Mouse (Mus musculus) hindbrain, embryonic 15.5 days (tissue): ENCODE data around the gene Spp2. TPM values are rescaled to one million over a fixed set of nuclear protein-coding genes. Genes with fewer than 3 reads are reported as not detected.

Experiments
- ATAC-seq: fragments of 200-750 bp; cut with Nextera tagmentation; 2 replicates; pipeline ENCODE4 v1.8.0; 2017; ENCODE audit warnings: low read depth, moderate number of reproducible peaks, moderate TSS enrichment; ENCODE audit not compliant: low FRiP score
- H3K27ac ChIP-seq: fragments of 300-500 bp; sonication (generic); replicated peaks from 2 replicates; pipeline ENCODE4 v1.5.1; 2015; ENCODE audit warnings: mild to moderate bottlenecking, inconsistent platforms
- H3K27me3 ChIP-seq: fragments of 300-500 bp; sonication (generic); 2 replicates; pipeline ENCODE4 v1.6.1; 2015; ENCODE audit warnings: control low read depth, inconsistent platforms
- H3K36me3 ChIP-seq: fragments of 300-500 bp; sonication (generic); 2 replicates; pipeline ENCODE4 v1.6.1; 2015; ENCODE audit warnings: control low read depth, inconsistent platforms
- H3K4me1 ChIP-seq: fragments of 300-500 bp; sonication (generic); replicated peaks from 2 replicates; pipeline ENCODE4 v1.6.1; 2015; ENCODE audit warnings: control low read depth, inconsistent platforms
- H3K4me2 ChIP-seq: fragments of 300-500 bp; sonication (generic); 2 replicates; pipeline ENCODE4 v1.6.1; 2015; ENCODE audit warnings: moderate library complexity, mild to moderate bottlenecking, inconsistent platforms
- H3K4me3 ChIP-seq: fragments of 300-500 bp; sonication (generic); 2 replicates; pipeline ENCODE4 v1.5.1; 2015; ENCODE audit warnings: mild to moderate bottlenecking, inconsistent platforms
- H3K9ac ChIP-seq: fragments of 300-500 bp; sonication (generic); 2 replicates; pipeline ENCODE4 v1.6.1; 2015; ENCODE audit warnings: inconsistent platforms
- H3K9me3 ChIP-seq: fragments of 300-500 bp; sonication (generic); 2 replicates; pipeline ENCODE4 v1.6.1; 2016; ENCODE audit warnings: control low read depth, inconsistent platforms
- WGBS: fragments of 180-500 bp; shearing (Covaris S2); methylation state at CpG from one replicate; pipeline ENCODE4 v1.1.7; 2015; 5-methylcytosine and 5-hydroxymethylcytosine counted together
- polyA plus RNA-seq: library from polyadenylated mRNA; unstranded; fragments of >200 nt; fragmentation: Nextera tagmentation; extraction: Ambion mirVana; gene quantifications from 2 replicates; pipeline ENCODE4 v1.2.1, GENCODE M21; 2015

The Spp2 gene
- polyA plus RNA-seq: 0.17 and 0.44 TPM in 2 replicates

DNA sequence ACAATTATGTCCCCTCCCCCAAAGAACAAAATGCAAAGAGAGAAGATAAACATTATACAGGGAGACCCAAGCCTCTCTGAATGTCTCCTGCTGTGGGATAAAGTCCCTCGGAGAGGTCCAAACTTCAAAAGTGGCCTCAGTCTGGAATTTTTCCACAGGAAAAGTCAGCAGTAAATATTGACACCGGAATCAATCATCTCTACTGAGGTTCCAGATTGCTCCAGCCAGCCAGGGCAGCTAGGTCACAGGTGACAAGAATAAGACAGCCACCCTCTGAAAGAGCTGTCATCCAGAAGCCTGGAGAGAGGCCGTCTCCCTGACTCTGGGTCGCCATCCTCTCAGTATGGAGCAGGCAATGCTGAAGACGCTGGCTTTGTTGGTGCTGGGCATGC lies at the start of gene Spp2:
TSS of gene Spp2 (plus strand) at position 155 of the 392 bp plus-strand sequence.
- no peak within 1 kb of the TSS for H3K9ac ChIP-seq
- H3K4me1 ChIP-seq: peaks cover 11% of the 10 kb centered on the region; the same call in 1 of the 2 replicates
- no peaks in the 10 kb centered on the region for H3K9me3 ChIP-seq
- H3K27me3 ChIP-seq: no peaks in the 10 kb centered on the region
- no peak for ATAC-seq
- 77% methylated on average over 5 of the region's 5 CpGs for WGBS
- H3K4me3 ChIP-seq: no peak within 1 kb of the TSS
- H3K36me3 ChIP-seq: no peaks in the 10 kb centered on the region
- no peak within 1 kb of the TSS for H3K4me2 ChIP-seq
- H3K27ac ChIP-seq: no peak within 1 kb of the TSS; the same call in 1 of the 2 replicates

DNA sequence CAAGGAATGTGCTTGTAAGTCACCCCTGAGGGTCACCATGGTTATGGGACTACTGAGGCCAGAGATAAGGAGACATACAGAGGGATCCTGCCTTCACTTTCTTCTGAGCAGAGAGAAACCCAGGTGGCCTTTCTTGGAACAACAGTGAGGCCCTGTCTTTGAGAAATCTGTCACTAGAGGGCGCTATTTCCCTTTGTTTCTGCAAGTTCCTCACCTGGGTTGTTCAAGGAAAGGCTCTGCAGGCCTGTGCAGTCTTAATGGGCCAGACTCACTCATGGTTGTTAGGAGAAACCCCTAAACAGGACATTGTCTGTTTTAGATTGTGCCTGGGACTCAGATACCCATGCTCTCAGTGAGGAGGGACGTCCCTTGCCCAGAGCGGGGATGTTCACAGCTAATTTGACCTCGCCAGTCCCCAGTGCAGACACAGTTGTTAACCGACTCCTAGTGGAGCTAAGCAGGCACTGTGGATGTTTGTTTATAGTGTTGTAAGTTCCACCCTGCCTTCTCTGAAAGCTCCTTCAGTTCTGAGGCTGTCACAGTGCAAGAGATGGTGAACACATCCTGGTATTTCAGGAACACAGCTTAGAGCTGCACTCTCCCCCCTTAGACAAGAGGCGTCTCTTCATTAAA lies 49.2 kb upstream of the Spp2 start:
- Histone ChIP-seq H3K27ac (0 out of 2 replicates have a peak overlapping the region, but pooled peaks have one; percentile 2), H3K4me3 (no peak overlapping the region), H3K4me2 (no peak overlapping the region), H3K9ac (no peak overlapping the region), H3K27me3 (no peaks in the 10 kb centered on the region), H3K4me1 (no peaks in the 10 kb centered on the region), H3K36me3 (no peaks in the 10 kb centered on the region), H3K9me3 (no peaks in the 10 kb centered on the region)
- 60% methylated on average over 6 of the region's 6 CpGs for WGBS
- ATAC-seq: peak; percentile 83

DNA sequence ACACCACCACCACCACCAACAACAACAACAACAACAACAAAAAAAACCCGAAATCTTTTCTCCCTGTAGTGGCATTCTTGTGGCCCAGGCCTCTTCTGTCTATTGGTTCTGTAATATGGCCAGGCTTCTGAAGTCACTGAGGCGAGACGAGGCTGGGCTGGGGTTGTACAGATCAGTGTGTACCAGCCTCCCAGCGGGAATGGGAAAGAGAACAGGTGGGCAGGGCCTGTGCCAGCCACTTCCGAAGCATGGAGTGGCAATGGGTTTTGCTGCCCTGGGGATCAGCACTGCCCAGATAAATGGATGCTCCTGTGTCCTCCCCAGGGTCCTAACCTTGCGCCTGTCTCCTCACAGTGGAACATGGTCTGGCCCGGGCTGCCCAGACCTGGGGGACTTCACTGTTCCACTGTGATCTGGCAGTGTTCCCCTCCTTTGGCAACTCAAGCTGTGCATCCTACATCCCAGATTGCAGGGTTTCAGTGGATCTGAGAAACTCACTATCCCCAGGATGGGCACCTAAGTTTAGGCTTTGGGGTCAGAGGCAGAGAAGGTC lies 48.6 kb upstream of the Spp2 start:
- no peaks in the 10 kb centered on the region for H3K4me1 ChIP-seq
- no peaks in the 10 kb centered on the region for H3K9me3 ChIP-seq
- 0 out of 2 replicates have a peak, but pooled peaks have one; percentile 47 for ATAC-seq
- H3K27ac ChIP-seq: no peak overlapping the region
- no peak overlapping the region for H3K4me3 ChIP-seq
- no peaks in the 10 kb centered on the region for H3K27me3 ChIP-seq
- 69% methylated on average over 7 of the region's 7 CpGs for WGBS
- H3K36me3 ChIP-seq: no peaks in the 10 kb centered on the region
- no peak overlapping the region for H3K9ac ChIP-seq
- no peak overlapping the region for H3K4me2 ChIP-seq

DNA sequence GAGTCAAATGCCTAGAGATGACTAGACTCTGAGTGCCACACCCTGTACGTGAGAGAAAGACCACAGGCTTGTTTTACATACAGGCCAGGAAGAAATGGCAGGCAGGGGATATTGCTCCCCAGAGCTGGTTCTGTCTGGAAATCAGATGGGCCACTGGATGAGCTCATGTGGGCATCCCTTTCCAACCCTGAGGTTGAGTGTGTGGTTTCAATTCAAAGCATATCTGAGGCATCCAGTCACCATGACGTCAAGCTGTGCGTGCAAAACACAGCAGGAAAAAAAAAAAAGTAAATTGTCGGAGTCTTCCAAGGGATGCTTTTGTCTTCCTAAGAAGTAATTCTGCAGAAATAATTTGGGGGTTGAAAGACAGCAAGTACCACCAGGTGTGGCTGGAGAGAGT lies 45.7 kb upstream of the Spp2 start:
- no peak for ATAC-seq
- Histone ChIP-seq H3K9me3 (no peaks in the 10 kb centered on the region), H3K36me3 (no peaks in the 10 kb centered on the region), H3K4me3 (no peak overlapping the region), H3K4me2 (no peak overlapping the region), H3K27ac (no peak overlapping the region), H3K4me1 (no peaks in the 10 kb centered on the region), H3K27me3 (no peaks in the 10 kb centered on the region), H3K9ac (no peak overlapping the region)
- WGBS: 46% methylated on average over 4 of the region's 4 CpGs

DNA sequence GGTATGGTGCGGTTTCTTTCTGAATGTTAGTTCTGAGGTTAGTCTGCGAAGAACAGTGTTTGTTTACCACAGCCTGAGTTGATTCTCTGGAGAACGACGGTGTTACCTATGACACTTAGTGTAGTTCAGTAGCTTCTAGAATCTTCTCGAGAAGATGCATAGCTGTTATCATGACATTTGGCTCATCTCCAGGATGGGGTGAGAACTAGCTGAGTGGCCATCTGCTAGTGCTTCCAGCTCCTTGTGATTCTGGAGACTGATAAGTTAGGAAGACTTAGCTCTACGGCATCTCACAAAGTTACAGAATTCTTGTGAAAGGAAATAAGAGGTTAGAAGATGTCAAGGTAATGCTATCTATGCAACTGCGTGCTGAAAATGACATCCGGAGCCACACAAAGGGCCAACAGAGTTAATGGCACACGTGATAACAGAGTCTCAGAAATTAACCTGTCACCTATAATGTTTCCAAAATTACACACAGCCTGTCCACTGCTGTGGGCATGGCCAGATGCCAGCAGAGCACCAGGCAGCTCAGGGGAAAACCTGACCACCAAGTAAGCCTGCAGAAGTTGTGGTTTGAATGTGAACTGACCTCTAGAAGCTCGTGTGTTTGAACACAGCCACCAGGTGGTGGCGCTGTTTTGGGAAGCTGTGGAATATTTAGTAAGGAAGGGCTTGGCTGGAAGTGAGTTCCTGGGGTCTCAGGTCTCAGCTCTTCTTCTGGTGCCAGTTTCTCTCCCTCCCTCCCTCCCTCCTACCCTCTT lies 39.7 kb upstream of the Spp2 start:
- H3K27me3 ChIP-seq: no peaks in the 10 kb centered on the region
- 77% methylated on average over 11 of the region's 11 CpGs for WGBS
- H3K4me1 ChIP-seq: no peaks in the 10 kb centered on the region
- H3K27ac ChIP-seq: no peak overlapping the region
- no peak overlapping the region for H3K9ac ChIP-seq
- no peak overlapping the region for H3K4me2 ChIP-seq
- H3K4me3 ChIP-seq: no peak overlapping the region
- no peaks in the 10 kb centered on the region for H3K9me3 ChIP-seq
- no peaks in the 10 kb centered on the region for H3K36me3 ChIP-seq
- no peak for ATAC-seq

DNA sequence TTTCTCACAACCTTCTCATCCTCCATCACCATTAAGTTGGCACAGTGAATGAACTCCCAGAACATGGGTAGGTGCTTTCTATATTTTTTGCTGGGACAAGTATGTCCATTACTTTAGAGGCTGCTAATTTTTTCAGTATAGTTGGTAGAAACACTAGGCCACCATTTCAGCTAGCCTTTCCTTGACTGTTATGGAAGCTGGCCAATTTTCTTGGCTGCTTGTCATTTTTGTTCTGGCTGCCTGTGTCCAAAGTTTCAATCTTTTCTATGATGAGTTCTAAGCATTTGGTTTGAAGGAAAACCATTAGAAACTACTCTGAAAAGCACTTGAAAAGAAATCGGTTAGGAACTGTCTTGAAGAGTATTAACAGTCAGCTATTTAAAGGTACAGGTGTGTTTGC lies 28.3 kb upstream of the Spp2 start:
- no peaks in the 10 kb centered on the region for H3K36me3 ChIP-seq
- no peak overlapping the region for H3K27ac ChIP-seq
- H3K4me3 ChIP-seq: no peak overlapping the region
- no peaks in the 10 kb centered on the region for H3K27me3 ChIP-seq
- ATAC-seq: no peak
- no peaks in the 10 kb centered on the region for H3K4me1 ChIP-seq
- no peak overlapping the region for H3K9ac ChIP-seq
- 94% methylated on average over 1 of the region's 1 CpGs for WGBS
- H3K4me2 ChIP-seq: no peak overlapping the region
- no peaks in the 10 kb centered on the region for H3K9me3 ChIP-seq

DNA sequence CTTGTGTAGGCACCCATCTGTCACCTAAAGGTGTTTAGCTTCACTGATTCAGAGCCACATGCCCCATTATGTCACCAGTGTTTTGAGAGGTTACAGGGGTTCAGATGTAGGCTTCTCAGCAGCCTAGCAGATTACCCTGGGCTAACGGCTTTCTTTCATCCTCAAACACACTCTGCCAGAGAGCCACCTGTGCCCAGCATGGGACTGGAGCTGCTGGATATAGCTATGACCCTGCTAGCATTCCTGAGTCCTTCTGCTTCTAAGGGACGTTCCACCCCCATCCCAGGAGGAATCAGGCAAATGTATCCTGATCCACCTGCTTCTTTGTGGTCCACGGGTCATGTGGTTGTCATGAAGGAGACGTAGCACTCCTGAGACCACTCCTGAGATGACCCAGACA lies 15.1 kb upstream of the Spp2 start:
- no peak overlapping the region for H3K4me2 ChIP-seq
- no peak for ATAC-seq
- WGBS: 77% methylated on average over 4 of the region's 4 CpGs

DNA sequence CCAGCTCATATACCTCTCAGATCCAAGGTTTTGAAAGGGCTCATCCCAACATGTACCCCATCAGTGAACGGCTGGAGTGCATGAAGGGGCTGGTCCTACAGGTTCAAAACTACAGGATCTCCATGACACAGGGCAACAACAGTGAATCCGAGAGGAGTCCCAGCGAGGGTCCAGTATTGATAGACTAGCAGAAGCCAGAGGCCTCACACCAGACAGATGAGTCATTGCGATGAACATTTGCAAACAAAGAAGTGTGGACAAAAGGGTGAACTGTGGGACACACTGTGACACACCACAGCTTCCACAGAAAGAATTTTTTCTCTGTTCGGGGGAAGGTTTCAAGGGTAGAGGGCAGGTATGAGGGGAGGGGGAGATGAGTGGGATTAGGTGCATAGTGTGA lies 13.4 kb upstream of the Spp2 start:
- Histone ChIP-seq H3K27me3 (no peaks in the 10 kb centered on the region), H3K4me1 (no peaks in the 10 kb centered on the region), H3K27ac (no peak overlapping the region), H3K9ac (no peak overlapping the region), H3K36me3 (no peaks in the 10 kb centered on the region), H3K9me3 (no peaks in the 10 kb centered on the region), H3K4me3 (no peak overlapping the region), H3K4me2 (no peak overlapping the region)
- 85% methylated on average over 5 of the region's 5 CpGs for WGBS
- ATAC-seq: no peak

More for the DNA sequence above, 15.1 kb upstream of the Spp2 start:
- Histone ChIP-seq H3K9ac (no peak overlapping the region), H3K4me3 (no peak overlapping the region), H3K27me3 (no peaks in the 10 kb centered on the region), H3K27ac (no peak overlapping the region), H3K36me3 (no peaks in the 10 kb centered on the region), H3K9me3 (no peaks in the 10 kb centered on the region), H3K4me1 (no peaks in the 10 kb centered on the region)

- H3K4me2 ChIP-seq: no peak overlapping the region
- H3K36me3 ChIP-seq: no peaks in the 10 kb centered on the region
- no peak overlapping the region for H3K27ac ChIP-seq
- ATAC-seq: no peak
- H3K4me1 ChIP-seq: peaks cover 10% of the 10 kb centered on the region; the same call in 1 of the 2 replicates
- no peaks in the 10 kb centered on the region for H3K27me3 ChIP-seq
- H3K9ac ChIP-seq: no peak overlapping the region
- no peaks in the 10 kb centered on the region for H3K9me3 ChIP-seq
- 88% methylated on average over 3 of the region's 3 CpGs for WGBS
- no peak overlapping the region for H3K4me3 ChIP-seq
Observed at GRCm38 (mm10) chr1:88403378-88403777, 3.4 kb upstream of the Spp2 start.

DNA sequence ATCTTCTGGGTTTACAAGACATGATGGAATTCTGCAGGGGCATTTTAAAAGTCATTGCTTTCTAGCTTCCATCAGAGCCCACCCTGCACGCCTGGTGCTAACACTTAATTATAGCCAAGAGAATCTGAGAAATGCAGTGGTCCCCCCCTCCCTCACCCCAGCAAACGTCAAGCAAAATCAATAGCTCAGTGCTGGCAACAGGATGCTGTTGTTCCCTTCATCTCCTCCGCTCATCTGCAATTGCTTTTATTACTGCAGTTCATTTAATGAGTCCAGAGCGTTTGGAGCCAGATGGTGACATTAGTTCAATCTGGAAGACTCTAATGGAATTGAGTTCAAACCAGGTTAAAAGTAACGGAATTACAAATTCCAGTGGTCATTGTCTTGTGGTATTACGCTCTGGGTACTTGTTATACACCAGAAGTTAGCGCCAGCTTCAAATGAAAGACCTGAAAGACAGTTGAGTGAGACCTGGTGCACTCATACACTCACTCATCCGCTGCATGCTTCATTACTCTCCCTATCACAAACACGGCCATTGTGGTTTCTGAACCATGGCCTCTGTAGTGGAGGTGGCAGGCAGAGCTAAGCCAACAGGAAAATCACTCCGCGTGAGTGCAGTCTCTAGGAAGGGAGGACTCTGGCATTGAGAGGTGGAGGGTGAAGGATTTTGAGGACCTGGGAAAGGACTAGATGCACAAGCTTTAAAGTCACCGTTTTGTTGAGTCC lies 519 bp upstream of the Spp2 start:
- Histone ChIP-seq H3K4me3 (no peak overlapping the region), H3K4me1 (peaks cover 10% of the 10 kb centered on the region; the same call in 1 of the 2 replicates), H3K9ac (no peak overlapping the region), H3K9me3 (no peaks in the 10 kb centered on the region), H3K27ac (no peak overlapping the region; the same call in 1 of the 2 replicates), H3K36me3 (no peaks in the 10 kb centered on the region), H3K27me3 (no peaks in the 10 kb centered on the region), H3K4me2 (no peak overlapping the region)
- WGBS: 45% methylated on average over 12 of the region's 12 CpGs
- ATAC-seq: peak; percentile 51; the same call in 1 of the 2 replicates

- Histone ChIP-seq H3K36me3 (no peaks in the 10 kb centered on the region), H3K4me1 (peaks cover 15% of the 10 kb centered on the region; the same call in 1 of the 2 replicates), H3K4me2 (no peak overlapping the region), H3K9me3 (no peaks in the 10 kb centered on the region), H3K4me3 (no peak overlapping the region), H3K27ac (no peak overlapping the region), H3K27me3 (no peaks in the 10 kb centered on the region), H3K9ac (no peak overlapping the region)
- 91% methylated on average over 4 of the region's 4 CpGs for WGBS
- ATAC-seq: no peak
Observed at GRCm38 (mm10) chr1:88408340-88408739, 1.6 kb downstream of the Spp2 start.
